In genomic region chr2:166665244-166665922, GRCm38 (mm10) we compare ENCODE assay signal across 13 mouse cellular contexts. TPM values are rescaled to one million over a fixed set of nuclear protein-coding genes. Genes with fewer than 3 reads are reported as not detected.
A peak's percentile ranks its signal among the peaks of the same experiment; 100 is the strongest.
DNase-seq lines count a peak whose midpoint lies in the region; ATAC-seq and TF ChIP-seq lines count a peak whose summit lies in the region.
"Had no signal": no experiment of that assay in that cellular context is flagged by ENCODE, and none has a peak within 500 bp of the region (broad histone marks: within the 10 kb centered on the region; RNA-seq: fewer than 3 reads in every experiment).

No protein-coding gene starts in this region.

- H3K4me1 ChIP-seq in intestine, embryonic 16.5 days (ENCODE audit: control insufficient read depth, insufficient read depth, low read length), result no peaks in the 10 kb centered on the region

- no peak overlapping the region for H3K4me3 ChIP-seq in left cerebral cortex, adult 2 months
- no peak overlapping the region for H3K4me3 ChIP-seq in intestine, embryonic 16.5 days (ENCODE audit: low read length)
- H3K4me3 ChIP-seq: forebrain, embryonic 15.5 days had no signal

- no peak for TF ChIP-seq CTCF in left cerebral cortex, adult 2 months (IDR thresholded peaks at IDR 0.05)

- H3K9ac ChIP-seq in intestine, embryonic 16.5 days (ENCODE audit: low read depth, low read length), result no peak overlapping the region
- H3K9ac ChIP-seq: forebrain, embryonic 15.5 days had no signal

- intact Hi-C loops in left cerebral cortex, adult 2 months (cut with DNase I), result loop anchor here (5.0 kb wide), 1 partner anchor 62 kb away; no protein-coding TSS in a partner anchor

- H3K9me3 ChIP-seq in intestine, embryonic 16.5 days (ENCODE audit: control insufficient read depth, low read length), result no peaks in the 10 kb centered on the region
- H3K9me3 ChIP-seq: forebrain, embryonic 15.5 days had no signal

- no peak overlapping the region for H3K4me2 ChIP-seq in intestine, embryonic 16.5 days (ENCODE audit: low read depth, low read length)
- H3K4me2 ChIP-seq: forebrain, embryonic 15.5 days had no signal

- no peaks in the 10 kb centered on the region for H3K27me3 ChIP-seq in intestine, embryonic 16.5 days (replicated peaks; ENCODE audit: control insufficient read depth, insufficient read depth, low read length)
- H3K27me3 ChIP-seq: forebrain, embryonic 15.5 days had no signal

- no peaks in the 10 kb centered on the region for H3K36me3 ChIP-seq in intestine, embryonic 16.5 days (ENCODE audit: control insufficient read depth, insufficient read depth, low read length)
- H3K36me3 ChIP-seq: forebrain, embryonic 15.5 days had no signal

- peak overlapping the region; percentile 84 for H3K27ac ChIP-seq in left cerebral cortex, adult 2 months
- H3K27ac ChIP-seq in intestine, embryonic 16.5 days (ENCODE audit: low read length), result no peak overlapping the region
- H3K27ac ChIP-seq: forebrain, embryonic 15.5 days had no signal

- DNase-seq in left cerebral cortex, adult 2 months (ENCODE audit: extremely low spot score in 1 of 2, low spot score in 2 of 2), result no peak
- no peak for DNase-seq in left cerebral cortex, adult 8-10 months (ENCODE audit: low spot score in 2 of 2)
- peak; percentile 71 for DNase-seq in c-Kit-positive CD71-negative TER-119-negative erythroid progenitor cells, embryonic 14.5 days (ENCODE audit: low read depth)
- DNase-seq in urinary bladder, postnatal 14 days (ENCODE audit: low spot score), result no peak
- no peak for DNase-seq in heart, postnatal 4 days
- DNase-seq in adrenal gland, adult 2 months, result no peak
- DNase-seq: embryo, embryonic 11 days; kidney, adult 18-20 months; right cerebral cortex, postnatal 4 days; thymus, adult 18-20 months had no signal

- ATAC-seq in intestine, embryonic 16.5 days, result peak; percentile 60; the same call in 1 of the 2 replicates
- ATAC-seq in megakaryocyte-erythroid progenitor cell, adult 5-6 weeks (replicated peaks; ENCODE audit: low FRiP score, low TSS enrichment, poor library complexity, severe bottlenecking), result peak; percentile 96
- ATAC-seq: forebrain, embryonic 15.5 days had no signal

- 73% methylated on average over 6 of the region's 6 CpGs for WGBS in intestine, embryonic 16.5 days

RNA-seq across cellular contexts. Expression of gene Prex1, which starts 48.2 kb away (rescaled TPM):
- total RNA-seq in left cerebral cortex, adult 2 months (2021), result 100 to 1,000 TPM; 110 to 115 TPM
- 10 to 100 TPM; 91.7 to 98.3 (median 95.8) TPM for total RNA-seq in left cerebral cortex, adult 8-10 months (2022)
- 7.9 and 8.0 TPM in 2 replicates for polyA plus RNA-seq in intestine, embryonic 16.5 days (2015; fragmentation: Nextera tagmentation; extraction: Ambion mirVana)
- total RNA-seq in megakaryocyte-erythroid progenitor cell, adult 5-6 weeks (2014; fragmentation: Nextera tagmentation), result 34.5 and 39.2 TPM in 2 replicates
- 9.2 and 10.0 TPM in 2 replicates for total RNA-seq in megakaryocyte-erythroid progenitor cell, adult 5-6 weeks (2017)
- total RNA-seq in heart, postnatal 4 days (2021), result 10 to 100 TPM; 13.8 to 14.8 TPM
- 10 to 100 TPM; 11.2 to 18.2 TPM for total RNA-seq in adrenal gland, adult 2 months (2021)
- 35.4 and 37.9 TPM in 2 replicates for polyA plus RNA-seq in adrenal gland, adult 2 months (2012; rRNA removed)
